Mouse (Mus musculus) lung, embryonic 16.5 days (tissue): Measurements from ENCODE around the gene Atp5k. TPM values are rescaled to one million over a fixed set of nuclear protein-coding genes. Genes with fewer than 3 reads are reported as not detected.

Experiments used
- ATAC-seq: fragments of 200-750 bp; cut with Nextera tagmentation; 2 replicates; pipeline ENCODE4 v1.8.0; 2017; ENCODE audit warnings: low read depth, mild to moderate bottlenecking, moderate library complexity
- H3K27ac ChIP-seq: fragments of 300-500 bp; sonication (generic); 2 replicates; pipeline ENCODE4 v1.5.1; 2014; ENCODE audit warnings: mild to moderate bottlenecking, control low read depth, low read length
- H3K27me3 ChIP-seq: fragments of 300-500 bp; sonication (generic); 2 replicates; pipeline ENCODE4 v1.6.1; 2014; ENCODE audit warnings: low read depth, low read length, mixed read lengths; ENCODE audit not compliant: control insufficient read depth, insufficient read depth
- H3K36me3 ChIP-seq: fragments of 300-500 bp; sonication (generic); 2 replicates; pipeline ENCODE4 v1.6.1; 2014; ENCODE audit warnings: low read length; ENCODE audit not compliant: control insufficient read depth, insufficient read depth
- H3K4me1 ChIP-seq: fragments of 300-500 bp; sonication (generic); replicated peaks from 2 replicates; pipeline ENCODE4 v1.6.1; 2014; ENCODE audit warnings: low read length, mixed read lengths; ENCODE audit not compliant: control insufficient read depth, insufficient read depth
- H3K4me2 ChIP-seq: fragments of 300-500 bp; sonication (generic); 2 replicates; pipeline ENCODE4 v1.6.1; 2014; ENCODE audit warnings: low read depth, low read length, control low read depth
- H3K4me3 ChIP-seq: fragments of 300-500 bp; sonication (generic); 2 replicates; pipeline ENCODE4 v1.5.1; 2014; ENCODE audit warnings: mild to moderate bottlenecking, low read length, control low read depth
- H3K9ac ChIP-seq: fragments of 300-500 bp; sonication (generic); 2 replicates; pipeline ENCODE4 v1.6.1; 2014; ENCODE audit warnings: low read length, control low read depth
- H3K9me3 ChIP-seq: fragments of 300-500 bp; sonication (generic); 2 replicates; pipeline ENCODE4 v1.6.1; 2016; ENCODE audit warnings: low read length; ENCODE audit not compliant: control insufficient read depth
- WGBS: fragments of 180-500 bp; shearing (Covaris S2); extraction: QIAGEN DNeasy Blood & Tissue Kit; methylation state at CpG from one replicate; pipeline ENCODE4 v1.1.7; 2014; 5-methylcytosine and 5-hydroxymethylcytosine counted together
- polyA plus RNA-seq: library from polyadenylated mRNA; unstranded; fragments of >200 nt; fragmentation: Nextera tagmentation; extraction: Ambion mirVana; gene quantifications from 2 replicates; pipeline ENCODE4 v1.2.1, GENCODE M21; 2015

Gene Atp5k
- polyA plus RNA-seq, 1 experiment from 2014 or later: 387 TPM

DNA sequence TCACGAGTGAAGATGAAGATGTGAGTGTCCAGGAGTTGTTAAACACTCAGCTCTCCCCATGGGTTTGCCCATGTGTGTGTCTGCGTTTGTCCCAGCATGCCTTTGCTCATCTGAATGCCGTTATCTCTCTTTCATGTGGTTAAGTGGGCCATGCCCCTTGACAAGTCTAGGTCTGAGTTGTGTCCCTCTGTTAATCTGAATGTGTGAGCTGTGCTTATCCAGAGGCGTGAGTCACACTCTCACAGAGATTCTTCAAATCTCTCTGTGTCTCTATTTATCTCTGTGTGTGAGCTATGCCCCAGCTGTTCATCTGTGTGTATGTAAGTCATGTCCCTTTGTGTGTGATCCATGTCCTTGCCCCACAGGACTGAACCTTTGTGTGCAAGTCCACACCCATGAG lies 30.8 kb downstream of the Atp5k start:
- Histone ChIP-seq H3K36me3 (no peaks in the 10 kb centered on the region), H3K4me2 (no peak overlapping the region), H3K9me3 (no peaks in the 10 kb centered on the region), H3K4me3 (no peak overlapping the region), H3K4me1 (no peaks in the 10 kb centered on the region), H3K27ac (no peak overlapping the region), H3K27me3 (no peaks in the 10 kb centered on the region), H3K9ac (no peak overlapping the region)
- ATAC-seq: no peak
- WGBS: 68% methylated on average over 4 of the region's 4 CpGs

DNA sequence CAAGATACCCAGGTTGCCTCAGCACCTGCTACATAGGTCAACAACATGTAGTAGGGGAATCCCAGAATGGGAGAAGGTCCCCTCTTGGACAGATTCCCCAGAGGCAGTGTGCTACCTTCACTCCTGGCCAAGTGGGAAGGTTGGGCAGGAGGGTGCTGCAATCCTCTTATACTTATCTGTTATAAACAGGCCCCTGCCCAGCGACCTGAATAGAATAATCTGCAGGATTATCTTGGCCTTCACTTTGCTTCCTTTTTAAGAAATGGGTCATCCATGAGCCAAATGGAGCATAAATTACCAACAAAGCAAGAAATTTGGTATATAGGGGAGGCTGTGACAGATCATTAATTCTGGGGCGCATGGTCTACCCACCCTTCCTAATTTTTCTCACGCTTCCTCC lies 44.5 kb downstream of the Atp5k start:
- ATAC-seq: no peak
- Histone ChIP-seq H3K4me2 (no peak overlapping the region), H3K4me1 (no peaks in the 10 kb centered on the region), H3K27me3 (no peaks in the 10 kb centered on the region), H3K9ac (no peak overlapping the region), H3K36me3 (no peaks in the 10 kb centered on the region), H3K27ac (no peak overlapping the region), H3K9me3 (no peaks in the 10 kb centered on the region), H3K4me3 (no peak overlapping the region)
- WGBS: 64% methylated on average over 3 of the region's 3 CpGs

DNA sequence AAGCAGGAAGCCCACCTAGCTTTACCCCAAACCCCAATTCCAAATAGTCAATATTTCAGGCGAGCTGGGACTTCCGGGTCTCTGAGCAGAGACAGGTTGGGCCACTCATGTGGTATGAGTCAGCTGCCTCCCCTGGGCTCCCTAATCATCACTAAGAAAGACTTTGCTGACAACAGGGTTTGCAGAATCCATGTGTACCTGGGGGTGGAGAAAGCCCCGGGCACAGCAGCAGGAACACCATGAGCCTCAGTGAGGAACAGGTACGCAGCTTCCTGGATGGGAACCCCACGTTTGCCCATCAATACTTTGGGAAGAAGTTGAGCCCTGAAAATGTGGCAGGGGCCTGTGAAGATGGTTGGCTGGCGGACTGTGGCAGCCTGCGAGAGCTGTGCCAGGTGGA lies 46.0 kb downstream of the Atp5k start, which contains the start of gene Pde6b:
Gene Pde6b (plus strand): TSS at position 191 of the 400 bp plus-strand sequence.
- Histone ChIP-seq H3K27me3 (no peaks in the 10 kb centered on the region), H3K4me1 (no peaks in the 10 kb centered on the region), H3K9me3 (no peaks in the 10 kb centered on the region), H3K36me3 (no peaks in the 10 kb centered on the region), H3K4me3 (no peak within 1 kb of the TSS), H3K27ac (no peak within 1 kb of the TSS), H3K9ac (no peak within 1 kb of the TSS), H3K4me2 (no peak within 1 kb of the TSS)
- 59% methylated on average over 7 of the region's 7 CpGs for WGBS
- no peak for ATAC-seq

DNA sequence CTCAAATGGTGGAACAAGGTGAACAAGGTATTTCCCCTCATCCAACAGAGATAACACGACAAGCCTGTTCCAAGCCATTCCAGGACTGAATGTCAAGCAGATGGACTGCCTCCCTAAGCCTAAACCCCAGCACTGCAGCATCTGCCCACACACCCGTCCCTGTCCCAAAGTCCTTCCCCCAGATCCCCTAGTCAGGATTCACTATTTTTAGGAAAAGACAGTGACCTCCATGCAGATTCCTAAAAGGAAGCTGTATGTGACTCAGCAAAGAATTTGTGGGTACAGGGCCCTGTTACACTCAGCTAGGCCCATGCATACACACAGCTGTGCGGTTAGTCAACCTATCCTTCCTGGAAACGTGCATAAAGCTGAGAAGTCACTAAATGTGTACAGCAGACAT lies 47.8 kb downstream of the Atp5k start:
- H3K36me3 ChIP-seq: no peaks in the 10 kb centered on the region
- H3K4me1 ChIP-seq: no peaks in the 10 kb centered on the region
- H3K27ac ChIP-seq: no peak overlapping the region
- H3K9ac ChIP-seq: no peak overlapping the region
- 69% methylated on average over 4 of the region's 4 CpGs for WGBS
- H3K4me2 ChIP-seq: no peak overlapping the region
- no peak for ATAC-seq
- H3K27me3 ChIP-seq: no peaks in the 10 kb centered on the region
- no peaks in the 10 kb centered on the region for H3K9me3 ChIP-seq
- H3K4me3 ChIP-seq: no peak overlapping the region

DNA sequence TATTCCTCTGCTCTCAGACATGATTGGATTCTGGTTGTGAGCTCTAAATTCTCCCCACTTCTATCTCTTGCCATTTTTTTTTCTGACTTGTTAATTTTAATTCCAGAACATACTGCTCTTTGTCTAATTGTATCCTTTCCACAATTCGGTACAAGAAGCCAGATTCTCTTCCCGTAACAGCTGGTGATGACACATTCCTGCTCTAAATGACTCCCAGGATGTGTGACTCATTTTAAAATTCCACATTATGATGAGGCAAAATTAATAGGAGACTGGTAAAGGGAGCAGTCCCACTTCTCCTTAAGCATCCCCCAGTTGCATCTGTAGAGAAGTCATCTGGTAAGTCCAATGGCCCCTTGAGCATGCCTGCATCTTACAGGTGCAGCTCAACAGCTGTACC lies 48.6 kb downstream of the Atp5k start:
- H3K27ac ChIP-seq: no peak overlapping the region
- H3K36me3 ChIP-seq: no peaks in the 10 kb centered on the region
- no peak for ATAC-seq
- H3K9me3 ChIP-seq: no peaks in the 10 kb centered on the region
- H3K27me3 ChIP-seq: no peaks in the 10 kb centered on the region
- WGBS: 82% methylated on average over 2 of the region's 2 CpGs
- no peak overlapping the region for H3K4me2 ChIP-seq
- H3K9ac ChIP-seq: no peak overlapping the region
- H3K4me1 ChIP-seq: no peaks in the 10 kb centered on the region
- no peak overlapping the region for H3K4me3 ChIP-seq

Other genes with a start within 250 kb of the Atp5k start
- gene Dr1, start 165.6 kb downstream of the Atp5k start, polyA plus RNA-seq: 40.5 and 45.3 TPM in 2 replicates
- 7.0 and 7.4 TPM in 2 replicates for gene Pigg, start 121.8 kb downstream of the Atp5k start, polyA plus RNA-seq
- gene Gm42517, start 66.5 kb downstream of the Atp5k start, polyA plus RNA-seq: not detected in 2 replicates
- 0.50 TPM in 1 of 2 replicates, not detected in the other for gene Pde6b, start 46.1 kb downstream of the Atp5k start, polyA plus RNA-seq
- gene Mfsd7a, start 14.4 kb upstream of the Atp5k start, polyA plus RNA-seq: 0.54 and 0.60 TPM in 2 replicates
- 16.9 and 18.9 TPM in 2 replicates for gene Pcgf3, start 26.8 kb upstream of the Atp5k start, polyA plus RNA-seq
- gene Cplx1, start 115.6 kb upstream of the Atp5k start, polyA plus RNA-seq: 0.95 and 1.3 TPM in 2 replicates
- 51.7 and 57.1 TPM in 2 replicates for gene Gak, start 195.3 kb upstream of the Atp5k start, polyA plus RNA-seq
- 30.0 and 30.8 TPM in 2 replicates for gene Tmem175, start 195.3 kb upstream of the Atp5k start, polyA plus RNA-seq
- gene Idua, start 225.9 kb upstream of the Atp5k start, polyA plus RNA-seq: 13.8 and 15.7 TPM in 2 replicates
- 11.0 and 12.7 TPM in 2 replicates for gene Dgkq, start 235.2 kb upstream of the Atp5k start, polyA plus RNA-seq
- gene Slc26a1, start 241.1 kb upstream of the Atp5k start, polyA plus RNA-seq: 0.51 and 0.75 TPM in 2 replicates